Mouse (Mus musculus) right cerebral cortex, adult 18-20 months (tissue): ENCODE results near the gene Pou4f2.

ENCODE experiments used
- DNase-seq: peaks from one replicate; pipeline ENCODE4 v3.0.0; 2022; ENCODE audit warnings: mixed read lengths

Gene Pou4f2

DNA sequence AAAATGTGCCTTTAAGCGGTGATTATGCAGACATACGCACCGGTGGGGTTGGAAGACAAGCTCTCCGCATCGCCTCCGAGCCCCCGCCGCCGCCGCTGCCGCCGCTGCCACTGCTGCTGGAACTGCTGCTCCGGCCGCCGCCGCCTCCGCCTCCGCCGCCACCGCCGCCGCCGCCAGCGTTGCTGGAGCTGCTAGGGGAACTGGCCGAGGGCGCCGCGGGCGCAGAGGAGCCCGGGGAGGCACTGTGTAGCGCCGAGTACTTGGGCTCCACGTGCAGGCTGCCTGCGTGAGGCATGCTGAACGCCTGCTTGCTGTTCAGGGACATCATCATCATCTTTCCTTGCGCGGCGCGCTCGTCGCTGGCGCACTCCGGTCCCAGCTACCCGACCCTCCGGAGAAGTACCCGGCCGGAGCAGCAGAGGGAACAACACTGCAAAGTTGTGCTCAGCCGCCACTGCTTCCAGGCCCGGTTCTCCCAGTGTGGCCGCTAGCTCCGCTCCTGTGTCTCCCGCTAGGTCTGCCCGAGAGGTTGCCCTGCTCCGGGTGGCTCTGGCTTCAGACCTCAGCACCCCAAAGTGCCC lies at the start of gene Pou4f2:
Pou4f2 (minus strand) TSS at position 575 of the 581 bp plus-strand sequence.
- DNase-seq: peak; percentile 20

DNA sequence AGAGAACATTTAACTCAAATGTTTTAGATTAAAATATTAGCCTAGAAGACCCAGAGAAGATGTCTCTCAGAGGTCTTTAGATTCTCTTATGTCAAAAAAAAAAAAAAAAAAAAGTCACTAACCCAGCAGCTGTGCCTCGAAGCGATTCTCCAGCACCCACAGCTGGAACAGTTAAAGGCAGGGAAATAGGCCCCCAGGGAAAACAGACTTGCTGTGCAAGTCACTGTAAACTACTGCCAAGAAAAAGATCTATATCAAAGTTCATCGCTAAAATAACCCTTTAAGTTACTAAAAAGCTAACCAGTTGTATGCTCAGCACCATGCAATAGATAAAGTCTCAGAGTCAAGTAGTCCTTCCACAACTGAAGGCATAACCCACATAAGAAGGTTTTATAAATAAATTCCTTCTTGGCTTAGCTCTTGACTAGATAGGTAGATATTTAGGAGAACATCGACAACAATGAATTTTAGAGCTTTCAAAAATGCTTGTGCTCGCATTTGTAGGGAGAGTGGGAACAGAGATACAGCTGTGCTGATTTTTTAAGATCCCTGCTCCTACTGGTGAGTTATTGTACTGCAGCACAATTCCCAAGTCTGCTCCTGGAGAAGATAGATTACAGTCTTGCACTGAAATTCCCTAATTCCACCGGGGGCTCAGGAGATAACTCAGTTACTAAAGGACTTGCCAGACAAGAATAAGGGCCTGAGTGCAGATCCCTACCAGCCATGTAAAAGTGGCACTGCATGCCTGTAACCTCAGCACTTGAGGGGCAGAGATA lies 40.8 kb upstream of the Pou4f2 start:
- no peak for DNase-seq

DNA sequence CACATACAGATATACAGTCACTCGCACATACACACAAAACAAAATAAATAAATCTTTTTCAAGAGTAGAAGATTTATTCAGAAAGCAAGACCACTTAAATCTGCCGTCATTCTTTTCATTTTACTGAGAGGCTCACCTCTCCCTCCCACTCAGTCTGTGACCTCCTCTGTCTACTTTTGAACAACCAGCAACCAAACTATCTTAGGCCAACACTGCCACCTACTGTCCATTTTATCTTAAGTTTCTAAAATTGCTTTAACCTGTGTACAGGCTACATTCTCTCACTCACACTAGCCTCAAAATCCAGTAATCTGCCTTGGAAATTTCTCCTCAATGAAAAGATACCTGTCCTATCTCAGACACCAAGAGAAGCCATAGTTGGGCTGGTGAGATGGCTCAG lies 31.4 kb upstream of the Pou4f2 start:
- no peak for DNase-seq

DNA sequence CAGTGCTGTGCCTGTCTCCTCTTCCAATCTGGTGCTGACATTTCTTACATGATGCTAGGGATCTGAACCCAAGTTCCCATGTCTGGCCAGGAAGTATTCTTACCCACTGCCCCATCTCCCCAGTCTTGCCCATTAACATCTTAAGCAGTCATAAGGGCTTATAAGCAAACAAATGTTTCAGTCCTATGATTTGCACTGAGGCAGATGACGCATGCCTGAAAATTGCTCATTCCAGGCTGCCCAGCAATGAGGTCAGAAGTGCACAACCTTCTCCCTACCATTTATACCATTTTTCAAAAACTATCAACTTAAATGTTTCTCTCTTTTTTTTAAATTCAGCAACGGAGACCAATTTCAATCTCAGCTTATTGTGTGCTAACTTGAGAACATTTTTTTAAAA lies 27.5 kb upstream of the Pou4f2 start:
- DNase-seq: no peak

DNA sequence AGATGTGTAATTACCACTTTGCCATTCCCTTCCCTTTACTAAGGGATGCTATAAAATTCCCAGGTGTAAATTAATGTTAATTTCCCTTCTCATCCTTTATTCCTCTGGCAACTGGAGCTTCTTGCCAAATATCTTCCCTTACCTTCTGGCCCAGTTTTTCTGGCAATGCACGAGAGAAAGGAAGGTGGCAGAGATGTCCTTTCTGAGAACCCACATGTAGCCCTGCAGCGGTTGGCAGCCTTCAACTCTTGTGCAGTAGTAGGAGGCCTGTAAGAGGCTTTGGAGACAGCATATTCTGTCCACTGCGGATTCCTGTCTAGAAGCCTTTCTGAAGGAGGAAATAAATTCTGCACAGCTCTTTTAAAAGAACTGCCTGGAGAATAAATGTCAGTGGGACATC lies 20.0 kb upstream of the Pou4f2 start:
- no peak for DNase-seq

DNA sequence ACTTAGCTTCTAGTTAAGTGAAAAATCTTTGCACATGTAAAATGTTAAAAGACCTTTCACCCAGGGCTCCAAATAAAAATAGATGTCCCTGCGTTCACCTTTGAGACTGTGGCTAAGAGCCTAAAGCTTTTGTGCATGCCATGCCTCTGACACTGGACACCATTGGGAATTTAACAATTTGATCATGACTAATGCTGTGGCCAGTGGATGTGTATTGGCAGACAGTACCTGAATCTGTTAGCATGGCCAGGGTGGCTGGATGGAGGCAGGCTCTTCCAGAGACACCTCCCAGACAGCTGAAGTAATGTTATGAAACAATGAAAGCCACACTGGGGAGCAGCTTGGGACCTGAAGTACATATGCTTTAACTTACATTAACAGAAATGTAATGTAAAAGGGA lies 6.3 kb upstream of the Pou4f2 start:
- DNase-seq: no peak

DNA sequence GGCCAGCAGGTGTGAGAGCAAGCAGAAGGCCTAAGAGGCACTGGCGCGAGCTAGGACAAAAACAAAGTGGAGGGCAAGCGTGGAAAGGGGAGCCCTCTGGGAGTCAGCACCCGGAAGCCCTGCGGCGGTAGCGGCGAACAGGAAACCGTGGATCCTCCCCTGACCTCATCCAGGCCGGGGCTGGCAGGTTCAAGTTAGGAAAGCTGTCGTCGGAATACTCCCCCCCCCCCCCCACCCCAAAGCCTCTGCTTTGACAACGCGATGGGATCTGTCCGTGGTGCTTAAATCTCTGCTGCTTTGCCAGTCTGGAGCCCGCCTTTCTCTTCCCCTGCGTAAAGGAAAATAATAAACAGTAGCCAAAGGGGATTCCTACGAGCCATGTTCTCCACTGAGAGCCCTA lies 1.7 kb upstream of the Pou4f2 start:
- no peak for DNase-seq

DNA sequence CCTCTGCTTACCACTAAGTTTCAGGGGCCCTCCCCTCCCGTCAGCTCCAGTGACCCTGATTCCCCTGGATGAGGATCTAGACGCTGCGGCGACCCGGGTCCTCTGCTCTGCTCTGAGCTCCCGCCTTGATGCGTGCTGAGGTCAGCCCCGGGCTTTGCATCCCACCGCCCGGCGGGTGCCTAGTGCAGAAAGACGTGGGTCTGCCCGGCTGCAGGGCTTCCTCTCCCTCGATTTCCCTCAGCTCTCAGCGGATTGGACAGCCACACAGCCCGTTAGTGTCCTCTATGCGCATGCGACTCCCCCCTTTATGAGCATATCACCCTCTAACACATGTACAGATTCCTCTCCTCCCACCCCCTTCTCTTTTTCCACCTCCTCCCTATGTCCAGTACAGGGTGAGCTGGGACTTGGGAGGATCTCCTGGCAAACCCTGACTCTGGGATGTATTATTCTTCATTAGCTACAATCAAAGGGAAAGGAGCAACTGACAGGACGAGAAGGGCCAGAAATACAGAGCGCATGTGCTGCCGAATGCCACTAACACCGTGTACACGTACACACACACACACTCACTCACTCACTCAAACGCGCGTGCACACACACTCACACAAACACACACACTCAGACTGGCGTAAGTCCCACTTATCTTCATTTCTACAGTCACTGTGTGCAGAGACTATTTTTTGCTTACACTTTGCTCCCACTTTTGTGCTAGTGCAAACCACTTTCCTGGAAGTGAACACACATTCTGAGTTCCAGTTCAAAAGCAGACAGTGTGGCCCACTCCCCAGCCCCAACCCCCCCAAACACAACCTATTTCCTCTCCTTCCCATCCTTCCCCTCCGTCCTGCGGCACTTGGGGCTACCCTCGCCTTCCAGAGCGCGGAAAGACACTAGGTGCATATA lies 948 bp upstream of the Pou4f2 start:
- no peak for DNase-seq

DNA sequence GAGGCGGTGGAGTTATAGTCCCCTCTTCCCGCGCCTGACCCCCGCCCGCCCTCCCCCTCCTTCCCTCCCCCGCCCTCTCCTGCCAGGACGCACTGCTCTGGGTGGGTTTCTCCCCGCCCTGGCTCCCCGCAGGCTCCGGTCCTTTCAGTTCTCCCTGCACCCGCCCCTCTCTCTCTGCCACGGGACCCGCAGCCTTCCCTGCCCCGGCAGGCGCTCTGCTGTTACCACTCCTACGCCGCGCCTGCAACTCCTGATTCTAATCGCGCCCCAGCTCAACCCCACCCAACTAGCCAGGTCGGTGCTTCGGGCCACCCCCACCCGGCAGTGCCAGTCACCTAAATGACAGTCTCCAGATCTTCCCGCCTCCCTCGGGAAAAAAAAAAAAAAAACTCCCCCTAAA lies 216 bp upstream of the Pou4f2 start:
- DNase-seq: no peak

DNA sequence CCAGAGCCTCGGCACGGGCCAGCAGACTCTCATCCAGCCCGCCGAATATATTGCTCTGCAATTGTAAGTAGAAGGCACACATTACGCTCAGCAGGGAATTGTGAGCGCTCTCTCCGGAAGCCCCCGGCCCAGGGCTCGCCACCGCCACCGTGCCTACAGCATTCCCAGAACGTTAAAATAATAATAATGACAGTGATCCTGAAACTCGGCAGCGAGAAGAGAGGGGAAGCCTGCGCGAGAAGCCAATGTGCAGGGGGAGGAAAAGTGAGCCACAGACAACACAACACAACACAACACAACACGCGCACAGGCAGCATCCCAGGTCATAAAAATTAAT lies 853 bp downstream of the Pou4f2 start:
- no peak for DNase-seq

DNA sequence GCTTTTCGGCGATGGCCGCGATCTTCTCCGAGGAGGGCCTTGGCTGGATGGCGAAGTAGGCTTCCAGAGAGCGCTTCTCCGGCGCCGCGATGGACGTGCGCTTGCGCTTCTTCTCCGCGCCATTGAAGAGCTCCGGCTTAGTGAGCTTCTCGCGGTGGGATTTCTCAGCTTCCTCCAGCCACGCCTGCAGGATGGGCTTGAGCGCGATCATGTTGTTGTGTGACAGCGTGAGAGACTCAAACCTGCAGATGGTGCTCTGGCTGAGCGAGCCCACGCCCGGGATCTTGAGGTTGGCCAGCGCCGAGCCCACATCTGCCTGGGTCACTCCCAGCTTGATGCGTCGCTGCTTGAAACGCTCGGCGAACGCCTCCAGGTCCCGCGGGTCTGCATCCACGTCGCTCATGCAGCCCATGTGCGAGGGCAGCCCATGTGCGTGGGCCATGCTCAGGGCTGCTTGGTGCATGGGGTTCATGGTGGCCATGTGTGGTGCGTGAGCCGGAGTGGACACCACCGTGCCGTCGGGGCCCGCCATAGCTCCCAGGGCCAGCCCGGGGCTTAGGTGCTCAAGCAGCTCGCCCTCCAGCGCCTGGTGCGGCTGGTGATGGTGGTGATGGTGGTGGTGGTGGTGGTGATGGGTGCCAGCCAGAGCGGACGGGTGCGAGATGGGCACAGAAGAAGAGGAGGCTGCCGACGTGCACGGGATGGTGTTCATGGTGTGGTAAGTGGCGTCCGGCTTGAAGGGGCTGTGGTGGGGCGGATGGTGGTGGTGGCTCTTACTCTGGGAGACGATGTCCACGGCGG lies 1.4 kb downstream of the Pou4f2 start:
- no peak for DNase-seq

DNA sequence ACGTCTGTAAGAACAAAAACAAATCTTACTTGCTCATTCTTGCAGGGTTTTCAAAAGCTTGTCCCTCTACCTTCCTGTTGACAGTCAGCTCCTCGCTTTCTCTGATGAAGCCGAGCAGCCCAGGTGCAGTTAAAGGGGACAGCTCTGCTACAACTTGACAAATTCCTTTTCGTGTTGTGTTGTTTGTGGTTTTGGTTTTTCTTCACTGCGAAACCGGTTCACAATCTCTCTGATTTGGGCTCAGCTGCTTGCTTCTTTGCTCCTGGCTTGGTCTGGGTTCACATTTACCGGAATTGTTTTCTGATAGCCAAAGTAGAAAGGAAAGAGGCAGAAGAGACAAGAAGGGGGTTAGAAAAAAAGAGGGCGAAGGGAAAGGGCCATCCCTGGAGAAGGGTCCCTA lies 2.1 kb downstream of the Pou4f2 start:
- no peak for DNase-seq

DNA sequence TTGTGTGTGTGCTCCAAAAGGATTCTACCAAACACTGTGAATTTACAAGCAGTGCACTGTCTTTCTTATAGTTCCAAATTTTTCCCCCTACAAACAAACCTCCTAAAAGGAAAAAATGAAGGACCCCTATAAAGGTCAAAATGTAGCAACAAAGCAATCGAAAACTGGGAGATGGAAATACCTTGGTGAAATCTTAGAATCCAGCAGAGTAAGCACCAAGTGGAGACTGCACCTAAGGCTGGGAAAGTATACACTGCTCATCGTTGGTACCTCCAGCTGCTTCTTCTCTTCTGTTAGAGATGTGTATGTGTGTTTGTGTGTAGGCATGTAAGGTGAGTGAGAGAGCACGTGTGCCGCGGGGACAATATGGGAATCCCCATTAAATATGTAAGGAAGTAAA lies 3.1 kb downstream of the Pou4f2 start:
- no peak for DNase-seq

DNA sequence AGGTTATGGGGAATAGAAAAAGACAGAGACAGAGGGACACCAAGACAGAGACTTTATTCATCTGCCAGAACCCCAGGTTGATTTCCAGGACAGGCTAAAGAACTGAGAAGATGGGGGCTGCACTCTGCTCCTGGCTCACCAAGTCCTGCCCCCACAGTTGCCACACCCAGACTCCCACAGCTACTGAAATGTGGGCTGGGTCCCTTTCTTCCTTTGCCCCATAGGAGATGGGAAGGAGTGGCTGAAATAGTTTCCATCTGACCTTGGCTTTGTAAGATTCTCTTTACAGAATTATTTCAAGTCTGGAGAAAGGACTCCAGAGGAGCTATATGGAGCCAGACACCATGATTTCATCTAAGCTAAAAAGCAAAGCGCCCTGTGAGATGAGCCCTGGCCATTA lies 4.0 kb downstream of the Pou4f2 start:
- no peak for DNase-seq

DNA sequence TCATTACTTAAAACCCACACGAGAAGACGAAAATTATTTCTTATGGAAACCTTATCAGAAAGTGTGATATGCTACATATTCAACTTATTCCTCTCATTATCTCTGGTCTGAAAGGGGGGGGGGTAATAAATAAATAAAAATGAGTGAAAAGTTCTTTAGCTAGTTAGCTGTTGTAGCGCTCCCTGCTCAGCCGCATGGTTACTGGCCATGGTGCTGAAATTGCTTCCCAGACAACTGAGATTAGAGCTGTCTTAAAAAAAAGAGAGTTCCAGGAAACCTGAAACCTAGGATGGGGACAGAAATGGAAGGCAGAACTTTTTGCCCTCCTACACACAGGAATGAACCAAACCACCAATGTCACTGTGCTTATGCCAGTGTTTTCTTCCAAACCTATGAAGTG lies 5.1 kb downstream of the Pou4f2 start:
- no peak for DNase-seq

DNA sequence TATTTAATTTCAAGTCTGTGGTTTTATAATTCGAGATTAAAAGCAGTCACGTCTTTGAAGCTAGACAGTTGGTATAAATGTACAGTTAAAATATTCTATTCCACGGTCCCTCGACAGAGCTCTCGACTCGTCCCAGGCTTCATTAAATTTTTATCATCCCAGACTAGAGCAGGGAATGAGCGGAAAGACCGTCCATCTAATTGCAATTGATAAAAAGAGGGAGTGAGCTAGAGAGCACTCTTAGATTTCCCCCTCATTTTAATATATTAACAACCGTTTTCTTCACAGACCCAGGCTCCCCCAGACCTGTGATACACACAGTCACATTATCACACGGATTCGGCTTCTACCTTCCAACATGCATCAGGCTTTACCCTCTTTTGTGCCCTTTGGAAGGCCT lies 8.3 kb downstream of the Pou4f2 start:
- DNase-seq: no peak

DNA sequence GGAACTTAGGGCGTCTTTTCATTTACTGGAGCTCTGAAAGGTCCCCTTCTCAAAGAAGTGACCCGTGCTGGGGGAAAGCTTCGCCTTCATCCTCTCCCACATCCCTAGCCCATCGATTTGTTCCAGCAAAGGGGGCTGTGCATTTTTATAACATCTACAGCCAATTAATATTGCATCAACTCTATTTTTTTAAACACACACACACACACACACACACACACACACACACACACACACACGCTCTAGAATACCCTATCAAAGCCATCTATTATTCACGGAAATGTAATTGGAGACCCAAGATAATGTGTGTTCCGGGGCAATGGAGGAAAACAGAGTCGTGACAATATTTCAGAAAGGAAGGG lies 8.7 kb downstream of the Pou4f2 start:
- DNase-seq: no peak

DNA sequence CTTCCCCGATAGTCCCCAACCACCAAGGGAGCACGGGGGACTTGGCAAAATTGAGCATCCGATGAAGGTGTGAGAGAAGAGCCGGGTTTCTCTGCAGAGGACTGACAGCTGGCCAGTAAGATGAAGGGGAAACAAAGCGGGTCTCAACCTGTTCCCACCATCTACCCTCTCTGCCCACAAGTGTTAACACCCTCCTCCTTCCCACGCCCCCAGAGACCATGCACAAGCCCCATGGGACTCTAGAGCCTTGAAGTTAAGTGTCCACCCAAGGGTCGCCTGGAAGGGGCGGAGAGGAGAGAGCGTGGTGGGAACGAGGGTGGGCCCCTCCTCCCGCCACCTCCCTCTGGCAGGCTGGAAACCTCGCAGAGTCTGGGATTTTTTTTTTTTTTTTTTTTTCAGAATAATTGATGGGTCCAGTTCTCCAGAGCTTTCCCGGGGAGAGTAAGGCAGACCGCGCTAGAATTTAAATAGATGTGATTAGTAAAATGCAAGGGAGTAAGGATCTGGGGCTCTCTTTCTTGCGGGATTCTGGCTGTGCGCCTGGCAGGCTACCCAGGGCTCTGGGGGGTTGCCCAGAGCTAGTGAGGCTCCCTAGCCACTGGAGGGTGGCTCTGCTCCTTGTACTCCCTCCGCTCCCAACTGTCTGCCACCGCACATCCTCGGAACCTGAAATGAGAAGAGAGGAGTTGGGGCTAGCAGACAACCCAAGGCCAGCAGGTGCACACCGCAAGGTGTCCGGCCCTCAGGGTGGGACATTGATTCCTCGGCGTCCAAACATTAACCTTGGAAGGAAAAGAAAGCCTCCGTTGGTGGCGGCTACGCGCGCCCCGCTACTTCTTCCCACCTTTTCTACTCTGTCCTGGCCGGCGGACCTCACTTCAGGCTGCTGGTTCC lies 9.3 kb downstream of the Pou4f2 start:
- no peak for DNase-seq

DNA sequence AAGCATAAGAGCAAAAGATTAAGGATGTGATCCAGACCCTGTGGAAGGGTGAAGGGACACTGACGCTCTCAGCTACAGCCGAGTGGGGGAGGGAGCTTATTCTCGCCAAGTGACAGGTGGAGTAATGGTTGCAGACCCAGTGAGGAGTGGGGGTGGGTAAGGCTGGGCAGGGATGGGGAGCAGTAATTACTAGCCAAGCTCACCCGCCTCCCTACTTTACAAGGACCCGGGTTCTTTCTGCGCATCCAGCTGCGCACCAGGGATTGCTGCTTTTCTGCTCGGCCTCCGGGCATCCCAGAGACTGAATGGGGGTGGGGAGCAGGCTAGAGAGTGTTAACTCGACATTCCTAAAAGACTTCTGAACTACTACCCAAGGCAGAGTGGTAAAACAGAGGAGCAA lies 10.0 kb downstream of the Pou4f2 start:
- no peak for DNase-seq

DNA sequence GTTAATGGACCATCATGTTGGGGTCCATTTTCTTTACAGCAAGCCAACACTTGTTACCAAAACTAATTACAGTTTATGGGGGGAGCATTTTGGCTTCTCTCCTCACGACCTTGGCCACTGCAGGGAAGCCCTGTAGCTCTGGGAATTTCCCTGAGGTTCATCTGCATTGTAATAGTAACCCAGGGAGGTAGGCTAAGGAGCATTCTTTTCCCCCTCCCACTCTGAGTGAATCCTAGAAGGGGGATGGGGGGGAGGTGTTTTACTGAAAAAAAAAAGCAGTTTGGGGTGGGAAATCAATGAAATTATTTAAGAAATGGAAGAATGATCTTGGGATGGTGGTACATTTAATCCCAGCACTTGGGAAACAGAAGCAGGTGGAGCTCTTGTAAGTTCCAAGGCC lies 12.5 kb downstream of the Pou4f2 start:
- DNase-seq: no peak

DNA sequence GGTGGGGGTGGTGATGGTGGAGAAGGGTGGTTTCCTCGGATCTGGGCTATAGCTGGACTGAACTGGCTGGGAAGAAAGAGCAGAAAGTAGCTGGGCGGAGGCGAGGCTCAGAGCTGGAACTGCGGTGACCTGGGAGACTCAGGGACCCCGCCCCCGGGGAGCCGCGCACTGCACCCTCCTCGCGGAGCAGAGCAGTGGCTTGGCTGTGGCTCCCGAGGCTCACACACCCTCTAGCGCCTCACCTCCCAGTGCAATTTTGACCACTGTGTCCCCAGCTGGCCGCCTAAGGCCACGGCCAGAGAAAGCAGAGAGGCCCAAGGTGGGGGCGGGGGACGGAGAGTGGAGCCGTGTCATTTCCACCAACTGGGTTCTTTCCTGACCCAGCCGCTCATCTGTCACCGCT lies 16.3 kb downstream of the Pou4f2 start:
- DNase-seq: no peak

DNA sequence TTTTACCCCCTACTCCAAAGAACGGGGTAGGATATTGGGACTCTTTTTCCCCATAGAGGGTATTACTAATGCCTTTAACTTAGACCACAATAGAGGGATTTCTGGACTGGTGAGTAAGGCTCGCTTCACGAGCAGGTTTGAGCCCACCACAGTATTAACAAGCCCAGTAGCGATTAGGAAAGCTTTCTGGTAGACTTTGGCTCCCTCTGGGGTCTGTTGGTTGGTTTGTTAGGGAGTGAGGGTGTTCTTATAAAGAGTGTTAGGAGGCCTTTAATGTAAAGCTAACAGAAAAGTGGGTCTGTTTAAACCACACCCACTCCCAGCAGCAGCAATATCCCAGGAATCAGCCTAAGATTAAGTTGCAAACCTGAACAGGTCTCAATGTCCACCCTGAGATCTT lies 17.2 kb downstream of the Pou4f2 start:
- DNase-seq: no peak
